Mouse (Mus musculus): ENCODE measurements around the gene Nifk.

Gene Nifk

DNA sequence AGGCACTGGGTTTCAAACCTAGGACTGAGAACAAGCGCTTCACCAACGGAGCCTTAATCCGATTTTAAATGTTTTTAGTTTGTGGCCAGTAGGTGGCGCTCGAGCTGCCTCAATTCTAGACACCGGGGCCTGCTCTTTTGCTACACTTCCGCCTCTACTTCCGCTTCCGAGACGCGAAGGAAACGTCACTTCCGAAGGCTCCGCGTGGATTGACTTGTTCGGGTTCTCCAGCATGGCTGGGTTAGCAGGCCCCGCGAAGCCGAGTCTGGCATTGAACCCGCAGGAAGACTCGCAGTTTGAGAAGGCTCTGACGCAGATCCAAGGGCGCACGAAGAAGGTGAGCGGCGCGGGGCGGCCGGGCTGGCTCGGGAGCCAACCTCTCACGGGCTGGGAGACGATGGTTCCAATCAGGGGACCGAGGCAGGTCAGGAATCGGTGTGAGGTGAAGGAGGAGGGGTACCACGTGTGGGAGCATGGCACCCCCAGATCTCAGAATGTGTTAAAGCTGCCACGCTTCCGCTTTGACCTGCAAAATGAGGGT lies at the start of gene Nifk:
TSS of gene Nifk (plus strand) at position 179 of the 541 bp plus-strand sequence.
- DNase-seq, result peak; percentile 97

- DNase-seq, result peak; percentile 16
These were observed 46.5 kb upstream of the Nifk start for GRCm38 (mm10) chr1:118275139-118275538.

GRCm38 (mm10) chr1:118292291-118292690 lies 29.3 kb upstream of the Nifk start:
- no peak for DNase-seq

GRCm38 (mm10) chr1:118294192-118294591 lies 27.4 kb upstream of the Nifk start:
- no peak for DNase-seq

GRCm38 (mm10) chr1:118294826-118295225 lies 26.8 kb upstream of the Nifk start:
- DNase-seq, result no peak

DNA sequence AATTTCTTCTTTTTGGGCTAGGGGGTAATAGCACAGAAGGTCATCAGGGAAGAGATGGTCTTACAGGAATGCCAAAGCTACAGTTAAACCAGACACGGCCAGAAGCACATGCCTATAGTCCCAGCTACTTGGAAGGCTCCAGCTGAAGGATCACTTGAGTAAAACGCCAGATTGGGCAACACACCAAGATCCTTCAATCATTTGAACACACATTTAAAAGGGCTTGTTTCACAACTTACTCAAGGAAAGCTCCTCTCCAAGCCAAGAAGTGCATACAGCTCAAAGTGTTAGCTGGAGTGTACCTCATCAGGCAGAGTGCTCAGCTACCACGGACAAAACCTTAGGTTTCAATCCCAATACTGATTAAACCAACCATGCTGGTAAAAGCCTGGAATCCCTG lies 25.0 kb upstream of the Nifk start:
- DNase-seq, result no peak

DNA sequence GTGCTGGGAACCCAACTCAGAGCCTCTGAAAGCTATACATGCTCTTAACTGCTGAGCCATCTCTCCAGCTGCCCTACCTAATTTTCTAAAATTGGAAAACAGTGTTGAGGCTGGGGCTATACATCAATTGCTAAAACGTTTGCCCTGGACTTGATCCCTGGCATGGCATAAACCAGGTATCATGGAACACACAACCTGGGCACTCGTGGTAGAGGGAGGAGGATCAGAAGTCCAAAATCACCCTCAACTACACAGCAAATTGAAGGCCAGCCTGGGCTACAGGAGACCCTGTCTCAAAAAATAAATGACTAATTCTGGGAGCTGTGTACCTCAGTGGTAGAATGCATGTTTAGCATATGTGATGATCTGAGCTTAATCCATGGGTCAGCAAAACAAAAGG lies 23.9 kb upstream of the Nifk start:
- no peak for DNase-seq

DNA sequence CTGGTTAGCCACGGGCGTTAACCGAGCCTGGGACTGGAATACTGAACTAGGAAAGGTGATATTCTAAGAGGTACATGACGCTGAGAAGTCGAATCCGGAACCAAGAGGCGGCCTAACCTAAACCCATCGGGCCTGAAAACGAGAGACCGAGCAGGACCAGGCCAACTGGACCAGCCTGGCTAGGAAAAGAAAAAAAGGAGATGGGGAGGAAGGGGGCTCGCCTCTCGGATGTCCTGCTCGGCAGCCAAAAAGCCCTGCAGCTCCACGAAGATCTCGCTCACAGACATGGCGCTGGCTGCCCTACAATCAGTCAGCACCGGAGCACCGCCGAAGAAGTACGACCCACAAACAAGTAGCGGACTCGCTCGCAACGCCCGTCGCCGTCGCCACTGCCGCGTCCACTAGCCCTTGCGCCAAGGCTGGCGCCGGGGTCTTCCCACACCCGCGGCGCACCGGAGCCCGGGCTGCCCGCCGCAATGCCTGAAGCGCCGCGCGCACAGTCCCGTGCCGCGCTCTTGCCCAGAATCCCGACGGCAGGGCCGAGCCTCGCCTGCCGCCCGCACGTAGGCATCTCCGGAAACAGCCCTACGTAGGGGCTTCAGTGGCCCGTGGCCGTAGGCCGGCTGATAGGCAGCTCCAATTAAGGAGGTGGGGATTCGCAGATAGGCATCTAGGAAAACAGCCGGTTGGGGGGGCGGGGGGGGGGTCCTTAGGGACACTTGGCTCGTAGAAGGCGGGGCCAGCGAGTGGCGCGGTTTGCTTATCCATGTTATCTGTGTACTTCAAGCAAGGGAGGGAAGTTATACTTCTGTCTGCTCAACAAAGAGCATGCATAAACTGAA lies 10.6 kb upstream of the Nifk start:
- peak; percentile 87 for DNase-seq

- no peak for DNase-seq
These were observed 9.9 kb upstream of the Nifk start, which contains the start of gene Tsn for GRCm38 (mm10) chr1:118311622-118312326. TSS of gene Tsn (minus strand) at chr1:118311739.

GRCm38 (mm10) chr1:118320696-118321095 lies 943 bp upstream of the Nifk start:
- DNase-seq, result no peak

DNA sequence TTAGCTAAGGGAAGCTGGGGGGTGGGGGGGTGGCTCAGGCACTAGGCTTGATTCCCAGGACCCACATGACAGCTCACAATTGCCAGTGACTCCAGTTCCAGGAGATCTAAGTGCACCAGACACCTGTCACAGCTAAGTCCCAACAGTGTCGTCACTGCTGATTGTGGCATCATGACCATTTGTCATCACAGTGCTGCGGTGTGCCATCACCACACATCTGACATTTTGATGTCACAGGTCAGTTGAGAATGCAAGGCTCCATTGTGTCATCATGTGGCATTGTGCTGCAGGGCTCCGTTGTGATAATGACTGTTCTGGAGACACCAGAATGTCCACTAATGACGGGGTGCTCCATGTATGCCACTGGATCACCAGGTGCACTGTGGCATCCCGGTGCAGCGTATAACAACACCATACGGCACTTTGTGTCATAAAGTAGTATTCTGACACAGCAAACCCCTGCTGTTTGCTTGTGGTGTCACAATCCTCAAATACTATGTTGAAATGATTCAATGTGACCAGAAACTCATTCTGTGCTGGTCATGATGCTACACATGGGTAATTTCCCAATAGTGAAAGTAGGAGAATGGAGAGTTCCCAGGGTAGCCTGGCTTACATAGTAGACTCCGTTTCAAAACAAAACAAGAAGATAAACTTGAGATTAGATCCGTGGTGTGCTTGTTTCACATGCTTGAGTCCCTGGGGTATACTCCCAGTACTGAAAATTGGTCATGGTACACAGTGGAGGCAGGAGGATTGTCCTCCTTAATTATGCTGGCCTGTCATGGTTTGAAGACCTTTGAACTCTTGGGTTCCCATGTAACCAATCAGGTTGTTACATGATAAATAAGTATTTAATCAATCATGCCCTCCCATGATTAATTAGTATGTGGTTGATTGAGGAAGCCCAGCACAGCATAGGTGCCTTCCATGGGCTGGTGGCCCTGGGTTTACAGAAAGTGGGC lies 13.4 kb downstream of the Nifk start:
- no peak for DNase-seq

DNA sequence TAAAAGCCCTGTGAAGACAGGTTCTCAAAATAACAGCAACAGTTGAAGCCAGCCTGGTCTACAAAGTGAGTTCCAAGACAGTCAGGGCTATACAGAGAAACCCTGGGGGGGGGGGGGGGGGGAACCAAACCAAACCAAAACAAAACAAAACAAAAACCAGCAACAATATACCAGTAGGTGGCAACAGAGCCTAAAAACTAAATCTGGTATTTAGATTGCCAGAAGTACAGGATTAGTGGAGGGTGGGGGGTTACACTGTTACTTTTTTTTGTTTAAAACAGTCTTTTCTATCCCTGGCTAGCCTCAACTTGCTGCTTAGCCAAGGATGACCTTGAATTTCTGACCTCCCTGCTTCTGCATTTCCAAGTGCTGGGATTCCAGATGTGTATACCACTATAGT lies 14.2 kb downstream of the Nifk start:
- DNase-seq, result no peak

- peak; percentile 13 for DNase-seq
These were observed 16.3 kb downstream of the Nifk start for GRCm38 (mm10) chr1:118337921-118338320.

GRCm38 (mm10) chr1:118343649-118344435 lies 22.2 kb downstream of the Nifk start:
- DNase-seq, result no peak

DNA sequence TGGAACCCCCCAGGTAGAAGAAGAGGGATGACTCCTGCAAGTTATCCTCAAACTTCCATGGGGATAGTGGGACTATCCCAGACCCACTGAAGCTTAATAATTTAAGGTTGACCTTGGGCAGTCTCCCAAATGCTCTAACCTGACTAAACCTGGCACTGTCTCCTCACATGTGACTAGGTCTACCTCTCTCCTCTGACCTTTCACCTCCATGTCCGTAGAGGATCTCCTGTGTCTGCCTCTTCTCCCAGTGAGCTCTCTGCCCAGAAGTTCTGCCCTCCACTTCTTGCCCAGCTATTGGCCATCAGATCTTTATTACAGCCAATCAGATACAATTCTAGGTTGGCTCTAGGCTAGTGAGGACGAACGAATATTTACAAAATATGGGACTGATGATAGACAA lies 28.3 kb downstream of the Nifk start:
- DNase-seq, result no peak

DNA sequence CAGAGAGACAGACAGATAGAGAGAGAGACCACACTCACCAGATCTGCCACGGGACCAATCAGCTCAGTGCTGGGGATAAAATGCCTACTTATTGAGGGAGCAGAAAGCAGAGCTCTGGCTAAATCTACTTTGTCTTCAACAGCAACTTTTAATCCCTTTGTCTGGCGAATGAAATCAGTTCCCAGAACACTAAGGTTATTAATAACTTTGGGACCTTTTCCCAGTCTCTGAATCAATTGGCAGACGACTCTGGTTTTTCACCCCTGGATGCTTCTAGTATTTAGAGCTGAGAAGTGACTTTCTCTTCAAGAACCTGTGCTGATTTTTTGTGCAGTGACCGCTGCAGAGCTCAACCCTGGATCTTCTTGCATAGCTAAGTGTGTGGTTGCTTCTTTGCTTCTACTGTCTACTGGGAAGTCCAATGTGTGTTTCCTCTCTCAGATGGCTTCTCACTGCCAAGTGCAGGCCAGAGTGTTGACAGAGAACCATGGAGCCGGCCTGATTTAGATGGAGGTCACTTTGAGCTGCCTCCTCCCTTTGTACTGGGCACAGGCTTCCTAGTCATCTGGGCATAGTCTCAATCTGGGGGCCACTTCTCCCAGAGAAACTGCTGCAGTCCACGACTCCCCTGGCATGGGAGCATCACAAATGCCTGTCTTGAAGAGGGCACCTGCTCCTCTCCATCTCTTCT lies 37.6 kb downstream of the Nifk start:
- DNase-seq, result no peak

- no peak for DNase-seq
These were observed 46.3 kb downstream of the Nifk start for GRCm38 (mm10) chr1:118367970-118368369.

DNA sequence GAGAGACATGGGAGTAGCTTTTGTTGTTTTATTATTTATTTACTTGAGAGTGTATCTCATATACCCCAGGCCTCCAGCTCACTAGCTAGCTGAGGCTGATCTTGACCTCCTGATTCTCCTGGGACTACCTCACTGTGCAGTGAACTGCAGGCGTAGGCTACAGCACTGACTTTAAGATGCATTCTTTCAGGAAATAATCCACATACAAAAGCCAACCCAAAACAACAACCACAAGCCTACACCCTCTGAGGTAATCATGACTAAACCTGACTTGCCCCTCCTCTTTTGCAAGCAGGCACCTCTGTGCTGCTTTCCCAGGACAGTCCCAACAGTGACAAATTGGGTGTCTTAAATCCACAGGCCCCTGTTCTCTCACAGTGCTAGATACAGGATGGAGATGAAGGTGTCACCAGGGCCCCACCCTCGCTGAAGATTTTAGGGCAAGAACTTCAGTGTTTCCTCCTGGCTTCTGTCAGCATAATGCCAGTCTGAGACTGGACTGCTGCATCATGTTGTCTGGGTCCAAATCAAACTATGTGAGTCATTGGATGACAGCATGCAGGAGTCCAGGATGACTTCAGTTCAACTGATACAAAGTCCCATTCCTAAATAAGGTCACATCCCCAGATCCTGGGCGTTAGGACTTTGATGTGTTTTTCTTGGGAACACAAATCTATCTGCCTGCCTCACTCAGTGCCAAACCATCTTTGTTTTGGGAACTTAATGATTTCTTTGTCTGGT lies 47.3 kb downstream of the Nifk start:
- no peak for DNase-seq

GRCm38 (mm10) chr1:118377784-118378183 lies 56.1 kb downstream of the Nifk start:
- DNase-seq, result no peak

DNA sequence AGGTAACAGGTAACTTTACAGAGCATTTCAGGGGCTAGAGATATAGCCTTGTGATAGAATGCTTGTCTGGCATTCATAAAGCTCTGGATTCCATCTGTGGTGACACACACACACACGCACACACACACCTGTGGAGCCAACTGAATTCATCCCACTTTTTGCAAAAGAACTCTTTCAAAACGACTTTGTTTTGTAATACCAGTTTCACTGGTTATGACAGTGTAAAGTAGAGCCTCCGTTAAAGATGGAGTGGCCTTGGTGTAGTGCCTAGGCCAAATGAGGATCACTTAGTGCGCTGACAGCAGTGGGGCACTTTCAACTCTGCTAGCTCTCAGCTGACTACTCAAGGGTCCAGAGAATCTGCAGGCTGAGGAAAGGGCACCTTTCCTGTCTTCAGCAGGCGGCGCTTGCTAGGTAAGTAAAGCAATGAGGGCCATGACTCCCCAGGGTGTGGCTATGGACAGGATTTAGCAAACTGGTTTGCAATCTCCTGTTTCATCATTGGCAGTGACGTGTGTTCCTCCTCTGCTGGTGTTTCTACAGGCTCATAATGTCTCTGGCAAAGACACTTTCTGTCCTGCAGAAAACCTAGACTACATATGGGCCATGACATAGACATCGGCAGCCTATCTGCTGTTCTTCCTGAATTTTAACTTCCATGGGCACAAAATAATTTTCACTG lies 58.6 kb downstream of the Nifk start:
- DNase-seq, result no peak
